Mouse (Mus musculus) midbrain, postnatal 0 days (tissue): ENCODE results near the gene Tbxas1. TPM values are rescaled to one million over a fixed set of nuclear protein-coding genes. Genes with fewer than 3 reads are reported as not detected.
A peak's percentile ranks its signal among the peaks of the same experiment; 100 is the strongest.

Experiments used
- ATAC-seq: fragments of 200-750 bp; cut with Nextera tagmentation; 2 replicates; pipeline ENCODE4 v1.8.0; 2017; ENCODE audit warnings: moderate number of reproducible peaks, mild to moderate bottlenecking, moderate TSS enrichment, moderate library complexity; ENCODE audit not compliant: low FRiP score
- DNase-seq: peaks from one replicate; pipeline ENCODE4 v3.0.0-alpha.2; 2015; ENCODE audit warnings: low spot score
- H3K27ac ChIP-seq: fragments of 300-500 bp; sonication (generic); 2 replicates; pipeline ENCODE4 v1.5.1; 2014; ENCODE audit warnings: low read depth, mild to moderate bottlenecking, low read length, mixed read lengths
- H3K27me3 ChIP-seq: fragments of 300-500 bp; sonication (generic); 2 replicates; pipeline ENCODE4 v1.6.1; 2014; ENCODE audit warnings: low read length, control low read depth, mixed read lengths; ENCODE audit not compliant: insufficient read depth
- H3K36me3 ChIP-seq: fragments of 300-500 bp; sonication (generic); 2 replicates; pipeline ENCODE4 v1.6.1; 2014; ENCODE audit warnings: low read length, control low read depth, mixed read lengths; ENCODE audit not compliant: insufficient read depth
- H3K4me1 ChIP-seq: fragments of 300-500 bp; sonication (generic); 2 replicates; pipeline ENCODE4 v1.6.1; 2014; ENCODE audit warnings: mild to moderate bottlenecking, control low read depth, antibody characterized with exemption, low read length, mixed read lengths; ENCODE audit not compliant: insufficient read depth
- H3K4me2 ChIP-seq: fragments of 300-500 bp; sonication (generic); 2 replicates; pipeline ENCODE4 v1.6.1; 2014; ENCODE audit warnings: low read depth, mild to moderate bottlenecking, low read length, mixed read lengths; ENCODE audit not compliant: poor library complexity, severe bottlenecking
- H3K4me3 ChIP-seq: fragments of 300-500 bp; sonication (generic); 2 replicates; pipeline ENCODE4 v1.5.1; 2014; ENCODE audit warnings: low read depth, mild to moderate bottlenecking, low read length, moderate library complexity
- H3K9ac ChIP-seq: fragments of 300-500 bp; sonication (generic); replicated peaks from 2 replicates; pipeline ENCODE4 v1.6.1; 2014; ENCODE audit warnings: mild to moderate bottlenecking, low read length, moderate library complexity, mixed read lengths; ENCODE audit not compliant: poor library complexity, severe bottlenecking
- H3K9me3 ChIP-seq: fragments of 300-500 bp; sonication (generic); 2 replicates; pipeline ENCODE4 v1.6.1; 2016; ENCODE audit warnings: low read length, control low read depth
- CTCF ChIP-seq: IDR thresholded peaks from 2 replicates; pipeline ENCODE4 v1.5.1; 2016; ENCODE audit warnings: antibody characterized with exemption, mild to moderate bottlenecking
- WGBS: fragments of 180-500 bp; shearing (Covaris S2); extraction: QIAGEN DNeasy Blood & Tissue Kit; methylation state at CpG from one replicate; pipeline ENCODE4 v1.1.7; 2014; 5-methylcytosine and 5-hydroxymethylcytosine counted together
- polyA plus RNA-seq: library from polyadenylated mRNA; unstranded; fragments of >200 nt; fragmentation: Nextera tagmentation; extraction: Ambion mirVana; gene quantifications from 2 replicates; pipeline ENCODE4 v1.2.1, GENCODE M21; 2015
- total RNA-seq: library from RNA; depleted of rRNA; stranded (reverse); fragments of >200 nt; gene quantifications from 2 replicates; pipeline ENCODE4 v1.2.3, GENCODE M21; 2014

Tbxas1 gene
- total and polyA plus RNA-seq, 2 experiments from 2014 or later: 1.4 to 3.1 TPM

GRCm38 (mm10) chr6:38901152-38901551, 25.9 kb downstream of the Tbxas1 start:
- 87% methylated on average over 4 of the region's 4 CpGs for WGBS
- TF ChIP-seq CTCF: no peak
- Histone ChIP-seq H3K36me3 (no peaks in the 10 kb centered on the region), H3K9ac (no peak overlapping the region), H3K27me3 (no peaks in the 10 kb centered on the region), H3K9me3 (no peaks in the 10 kb centered on the region), H3K4me1 (no peaks in the 10 kb centered on the region), H3K4me2 (no peak overlapping the region), H3K27ac (no peak overlapping the region), H3K4me3 (no peak overlapping the region)
- DNase-seq (no peak), ATAC-seq (no peak)

- Histone ChIP-seq H3K4me2 (no peak overlapping the region), H3K9me3 (no peaks in the 10 kb centered on the region), H3K27me3 (no peaks in the 10 kb centered on the region), H3K9ac (no peak overlapping the region), H3K4me1 (no peaks in the 10 kb centered on the region), H3K36me3 (no peaks in the 10 kb centered on the region), H3K4me3 (no peak overlapping the region), H3K27ac (no peak overlapping the region)
- no peak for ATAC-seq
- 90% methylated on average over 3 of the region's 3 CpGs for WGBS
- no peak for DNase-seq
- no peak for TF ChIP-seq CTCF
Observed at GRCm38 (mm10) chr6:38901636-38902035, 26.4 kb downstream of the Tbxas1 start.

GRCm38 (mm10) chr6:38902820-38903439, 27.7 kb downstream of the Tbxas1 start:
- no peaks in the 10 kb centered on the region for H3K4me1 ChIP-seq
- no peak overlapping the region for H3K4me3 ChIP-seq
- H3K27me3 ChIP-seq: no peaks in the 10 kb centered on the region
- H3K9ac ChIP-seq: no peak overlapping the region
- H3K27ac ChIP-seq: no peak overlapping the region
- H3K36me3 ChIP-seq: no peaks in the 10 kb centered on the region
- ATAC-seq (no peak), DNase-seq (no peak)
- H3K9me3 ChIP-seq: no peaks in the 10 kb centered on the region
- no peak overlapping the region for H3K4me2 ChIP-seq
- WGBS: 94% methylated on average over 10 of the region's 10 CpGs
- TF ChIP-seq CTCF: no peak

GRCm38 (mm10) chr6:38906005-38906404, 30.8 kb downstream of the Tbxas1 start:
- no peak for DNase-seq
- Histone ChIP-seq H3K9me3 (no peaks in the 10 kb centered on the region), H3K4me2 (no peak overlapping the region), H3K4me1 (no peaks in the 10 kb centered on the region), H3K4me3 (no peak overlapping the region), H3K27ac (no peak overlapping the region), H3K27me3 (no peaks in the 10 kb centered on the region), H3K36me3 (no peaks in the 10 kb centered on the region), H3K9ac (no peak overlapping the region)
- no peak for TF ChIP-seq CTCF
- WGBS: 51% methylated on average over 6 of the region's 6 CpGs
- no peak for ATAC-seq

GRCm38 (mm10) chr6:38908401-38908800, 33.2 kb downstream of the Tbxas1 start:
- no peaks in the 10 kb centered on the region for H3K4me1 ChIP-seq
- ATAC-seq: no peak
- H3K4me2 ChIP-seq: no peak overlapping the region
- H3K9ac ChIP-seq: no peak overlapping the region
- TF ChIP-seq CTCF: no peak
- H3K36me3 ChIP-seq: no peaks in the 10 kb centered on the region
- H3K9me3 ChIP-seq: no peaks in the 10 kb centered on the region
- no peaks in the 10 kb centered on the region for H3K27me3 ChIP-seq
- 82% methylated on average over 6 of the region's 6 CpGs for WGBS
- no peak for DNase-seq
- no peak overlapping the region for H3K27ac ChIP-seq
- H3K4me3 ChIP-seq: no peak overlapping the region

GRCm38 (mm10) chr6:38910828-38911559, 35.8 kb downstream of the Tbxas1 start:
- ATAC-seq (no peak), DNase-seq (peak; percentile 28)
- H3K4me3 ChIP-seq: no peak overlapping the region
- H3K27me3 ChIP-seq: no peaks in the 10 kb centered on the region
- H3K4me2 ChIP-seq: no peak overlapping the region
- no peak overlapping the region for H3K27ac ChIP-seq
- peak; percentile 66 for TF ChIP-seq CTCF
- no peak overlapping the region for H3K9ac ChIP-seq
- no peaks in the 10 kb centered on the region for H3K36me3 ChIP-seq
- H3K4me1 ChIP-seq: 0 out of 2 replicates have a peak, but pooled peaks cover 3% of the 10 kb centered on the region
- no peaks in the 10 kb centered on the region for H3K9me3 ChIP-seq
- 73% methylated on average over 3 of the region's 3 CpGs for WGBS
